Mouse (Mus musculus) embryonic fibroblast, embryonic 13.5 days (primary cell): ENCODE results near the gene Spag4.

Experiments
- CTCF ChIP-seq: IDR thresholded peaks from 2 replicates; pipeline ENCODE4 v1.5.1; 2011; ENCODE audit warnings: mild to moderate bottlenecking, control low read depth, low read length, moderate library complexity, borderline replicate concordance; ENCODE audit not compliant: insufficient read depth
- POLR2A ChIP-seq: IDR thresholded peaks from 2 replicates; pipeline ENCODE4 v1.6.1; 2011; ENCODE audit warnings: low read depth, mild to moderate bottlenecking, control low read depth, low read length, moderate library complexity

DNA sequence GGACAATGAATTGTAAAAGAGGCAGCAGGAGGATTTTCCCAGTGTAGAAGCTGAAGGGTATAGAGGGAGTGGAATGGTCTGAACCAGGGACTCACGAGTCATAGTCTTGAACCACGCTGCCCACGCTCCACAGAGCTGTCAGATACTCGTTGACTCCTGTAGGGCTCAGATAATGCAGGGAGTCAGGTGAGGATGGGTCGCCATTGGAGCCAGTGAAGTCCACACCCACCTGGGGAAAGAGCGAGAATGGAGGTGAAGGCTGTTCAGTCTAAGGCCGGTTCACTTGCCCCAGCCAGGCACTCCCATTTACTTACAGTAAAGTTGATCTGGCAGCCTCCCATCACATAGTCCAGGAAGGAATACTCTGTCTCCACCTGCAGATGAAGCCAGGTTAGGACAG, 12.5 kb downstream of the Spag4 start:
- no peak for TF ChIP-seq CTCF
- TF ChIP-seq POLR2A: no peak
